Mouse (Mus musculus) kidney, postnatal 0 days (tissue): ENCODE measurements around the gene Sorbs2. TPM values are rescaled to one million over a fixed set of nuclear protein-coding genes. Genes with fewer than 3 reads are reported as not detected.
A peak's percentile ranks its signal among the peaks of the same experiment; 100 is the strongest.

ENCODE experiments used
- ATAC-seq: fragments of 200-750 bp; cut with Nextera tagmentation; replicated peaks from 2 replicates; pipeline ENCODE4 v1.8.0; 2017; ENCODE audit warnings: low read depth, moderate number of reproducible peaks, moderate TSS enrichment, moderate library complexity; ENCODE audit not compliant: low FRiP score
- DNase-seq: peaks from one replicate; pipeline ENCODE4 v3.0.0-alpha.2; 2016; ENCODE audit warnings: low spot score
- H3K27ac ChIP-seq: fragments of 300-500 bp; sonication (generic); 2 replicates; pipeline ENCODE4 v1.5.1; 2014; ENCODE audit warnings: mild to moderate bottlenecking
- H3K27me3 ChIP-seq: fragments of 300-500 bp; sonication (generic); 2 replicates; pipeline ENCODE4 v1.6.1; 2014; ENCODE audit warnings: low read length, mixed read lengths; ENCODE audit not compliant: insufficient read depth
- H3K36me3 ChIP-seq: fragments of 300-500 bp; sonication (generic); 2 replicates; pipeline ENCODE4 v1.6.1; 2014; ENCODE audit warnings: low read length, mixed read lengths; ENCODE audit not compliant: insufficient read depth
- H3K4me1 ChIP-seq: fragments of 300-500 bp; sonication (generic); replicated peaks from 2 replicates; pipeline ENCODE4 v1.6.1; 2014; ENCODE audit warnings: antibody characterized with exemption, low read length, mixed read lengths; ENCODE audit not compliant: insufficient read depth
- H3K4me2 ChIP-seq: fragments of 300-500 bp; sonication (generic); 2 replicates; pipeline ENCODE4 v1.6.1; 2014; ENCODE audit warnings: mild to moderate bottlenecking, low read length, moderate library complexity, mixed read lengths
- H3K4me3 ChIP-seq: fragments of 300-500 bp; sonication (generic); replicated peaks from 2 replicates; pipeline ENCODE4 v1.5.1; 2014; ENCODE audit warnings: low read depth, low read length
- H3K9ac ChIP-seq: fragments of 300-500 bp; sonication (generic); 2 replicates; pipeline ENCODE4 v1.6.1; 2014; ENCODE audit warnings: low read depth, low read length
- H3K9me3 ChIP-seq: fragments of 300-500 bp; sonication (generic); replicated peaks from 2 replicates; pipeline ENCODE4 v1.6.1; 2016; ENCODE audit warnings: low read length, inconsistent platforms, mixed read lengths
- CTCF ChIP-seq: IDR thresholded peaks from 2 replicates; pipeline ENCODE4 v1.5.1; 2016; ENCODE audit warnings: antibody characterized with exemption, low read depth, mild to moderate bottlenecking, moderate library complexity
- WGBS: fragments of 180-500 bp; shearing (Covaris S2); extraction: QIAGEN DNeasy Blood & Tissue Kit; methylation state at CpG from one replicate; pipeline ENCODE4 v1.1.7; 2014; 5-methylcytosine and 5-hydroxymethylcytosine counted together
- polyA plus RNA-seq: library from polyadenylated mRNA; unstranded; fragments of >200 nt; fragmentation: Nextera tagmentation; extraction: Ambion mirVana; gene quantifications from 2 replicates; pipeline ENCODE4 v1.2.1, GENCODE M21; 2015

Gene Sorbs2
- 41.6 and 45.5 TPM in 2 replicates for polyA plus RNA-seq

- no peak for TF ChIP-seq CTCF
- H3K27me3 ChIP-seq: no peaks in the 10 kb centered on the region
- no peak within 1 kb of the TSS for H3K4me3 ChIP-seq
- no peak for ATAC-seq
- H3K9ac ChIP-seq: no peak within 1 kb of the TSS
- DNase-seq: peak; percentile 10
- peak within 1 kb of the TSS; percentile 34 for H3K4me2 ChIP-seq
- H3K36me3 ChIP-seq: no peaks in the 10 kb centered on the region
- no peaks in the 10 kb centered on the region for H3K9me3 ChIP-seq
- H3K27ac ChIP-seq: no peak within 1 kb of the TSS
- 22% methylated on average over 16 of the region's 16 CpGs for WGBS
- no peaks in the 10 kb centered on the region for H3K4me1 ChIP-seq
Measured at GRCm38 (mm10) chr8:45507634-45508321, at the start of gene Sorbs2. Gene Sorbs2 (plus strand): TSS chr8:45507788.

GRCm38 (mm10) chr8:45457874-45458273 is 49.7 kb upstream of the Sorbs2 start:
- no peak overlapping the region for H3K4me3 ChIP-seq
- H3K9me3 ChIP-seq: 0 out of 2 replicates have a peak, but pooled peaks cover 4% of the 10 kb centered on the region
- H3K27me3 ChIP-seq: no peaks in the 10 kb centered on the region
- peak; percentile 29; the same call in 1 of the 2 replicates for TF ChIP-seq CTCF
- no peak overlapping the region for H3K9ac ChIP-seq
- no peaks in the 10 kb centered on the region for H3K4me1 ChIP-seq
- DNase-seq (no peak), ATAC-seq (no peak)
- H3K27ac ChIP-seq: no peak overlapping the region
- no peak overlapping the region for H3K4me2 ChIP-seq
- no peaks in the 10 kb centered on the region for H3K36me3 ChIP-seq

GRCm38 (mm10) chr8:45469006-45469405 is 38.6 kb upstream of the Sorbs2 start:
- H3K4me3 ChIP-seq: no peak overlapping the region
- no peak for ATAC-seq

GRCm38 (mm10) chr8:45469507-45470178 is 37.9 kb upstream of the Sorbs2 start:
- H3K9me3 ChIP-seq: no peaks in the 10 kb centered on the region
- H3K27me3 ChIP-seq: no peaks in the 10 kb centered on the region
- 53% methylated on average over 8 of the region's 8 CpGs for WGBS
- H3K36me3 ChIP-seq: no peaks in the 10 kb centered on the region
- DNase-seq (peak; percentile 60), ATAC-seq (no peak)
- H3K4me2 ChIP-seq: no peak overlapping the region
- H3K4me3 ChIP-seq: no peak overlapping the region
- H3K9ac ChIP-seq: no peak overlapping the region
- H3K4me1 ChIP-seq: no peaks in the 10 kb centered on the region
- no peak for TF ChIP-seq CTCF
- no peak overlapping the region for H3K27ac ChIP-seq

More at GRCm38 (mm10) chr8:45469006-45469405, 38.6 kb upstream of the Sorbs2 start:
- H3K27me3 ChIP-seq: no peaks in the 10 kb centered on the region
- WGBS: 87% methylated on average over 2 of the region's 2 CpGs
- no peak for DNase-seq
- H3K4me1 ChIP-seq: no peaks in the 10 kb centered on the region
- no peak overlapping the region for H3K27ac ChIP-seq
- H3K36me3 ChIP-seq: no peaks in the 10 kb centered on the region
- no peak overlapping the region for H3K9ac ChIP-seq
- no peak overlapping the region for H3K4me2 ChIP-seq
- no peaks in the 10 kb centered on the region for H3K9me3 ChIP-seq
- no peak for TF ChIP-seq CTCF

GRCm38 (mm10) chr8:45480886-45481285 is 26.7 kb upstream of the Sorbs2 start:
- H3K4me1 ChIP-seq: no peaks in the 10 kb centered on the region
- no peaks in the 10 kb centered on the region for H3K27me3 ChIP-seq
- H3K4me2 ChIP-seq: no peak overlapping the region
- DNase-seq: no peak
- H3K9me3 ChIP-seq: no peaks in the 10 kb centered on the region
- no peak overlapping the region for H3K9ac ChIP-seq
- H3K4me3 ChIP-seq: no peak overlapping the region
- no peak for TF ChIP-seq CTCF
- WGBS: 73% methylated on average over 4 of the region's 4 CpGs
- H3K27ac ChIP-seq: no peak overlapping the region
- H3K36me3 ChIP-seq: no peaks in the 10 kb centered on the region
- no peak for ATAC-seq

GRCm38 (mm10) chr8:45486281-45486680 is 21.3 kb upstream of the Sorbs2 start:
- TF ChIP-seq CTCF: no peak
- Histone ChIP-seq H3K4me3 (no peak overlapping the region), H3K9me3 (no peaks in the 10 kb centered on the region), H3K9ac (no peak overlapping the region), H3K4me1 (no peaks in the 10 kb centered on the region), H3K4me2 (no peak overlapping the region), H3K27me3 (no peaks in the 10 kb centered on the region), H3K36me3 (no peaks in the 10 kb centered on the region), H3K27ac (no peak overlapping the region)
- 80% methylated on average over 3 of the region's 3 CpGs for WGBS
- no peak for DNase-seq
- ATAC-seq: no peak
